Mouse (Mus musculus) heart, adult 18-20 months (tissue): ENCODE measurements around the gene Nfix. TPM values are rescaled to one million over a fixed set of nuclear protein-coding genes. Genes with fewer than 3 reads are reported as not detected.
A peak's percentile ranks its signal among the peaks of the same experiment; 100 is the strongest.
"Not testable (repeated sequence)": the region's sequence is repeated elsewhere in the genome, so short reads cannot be mapped to it uniquely, and the experiment has no call there.

Source experiments
- DNase-seq, 2 experiments: peaks; one replicate each; pipeline ENCODE4 v3.0.0; 2021 to 2022; ENCODE audit warnings: mixed read lengths in 1 of 2
- total RNA-seq, 2 experiments: library from RNA; stranded (reverse); gene quantifications; 2 replicates each; pipeline ENCODE4 v1.2.3; 2021

Nfix gene
- total RNA-seq, 2 experiments from 2014 or later: 250 to 260 TPM

DNA sequence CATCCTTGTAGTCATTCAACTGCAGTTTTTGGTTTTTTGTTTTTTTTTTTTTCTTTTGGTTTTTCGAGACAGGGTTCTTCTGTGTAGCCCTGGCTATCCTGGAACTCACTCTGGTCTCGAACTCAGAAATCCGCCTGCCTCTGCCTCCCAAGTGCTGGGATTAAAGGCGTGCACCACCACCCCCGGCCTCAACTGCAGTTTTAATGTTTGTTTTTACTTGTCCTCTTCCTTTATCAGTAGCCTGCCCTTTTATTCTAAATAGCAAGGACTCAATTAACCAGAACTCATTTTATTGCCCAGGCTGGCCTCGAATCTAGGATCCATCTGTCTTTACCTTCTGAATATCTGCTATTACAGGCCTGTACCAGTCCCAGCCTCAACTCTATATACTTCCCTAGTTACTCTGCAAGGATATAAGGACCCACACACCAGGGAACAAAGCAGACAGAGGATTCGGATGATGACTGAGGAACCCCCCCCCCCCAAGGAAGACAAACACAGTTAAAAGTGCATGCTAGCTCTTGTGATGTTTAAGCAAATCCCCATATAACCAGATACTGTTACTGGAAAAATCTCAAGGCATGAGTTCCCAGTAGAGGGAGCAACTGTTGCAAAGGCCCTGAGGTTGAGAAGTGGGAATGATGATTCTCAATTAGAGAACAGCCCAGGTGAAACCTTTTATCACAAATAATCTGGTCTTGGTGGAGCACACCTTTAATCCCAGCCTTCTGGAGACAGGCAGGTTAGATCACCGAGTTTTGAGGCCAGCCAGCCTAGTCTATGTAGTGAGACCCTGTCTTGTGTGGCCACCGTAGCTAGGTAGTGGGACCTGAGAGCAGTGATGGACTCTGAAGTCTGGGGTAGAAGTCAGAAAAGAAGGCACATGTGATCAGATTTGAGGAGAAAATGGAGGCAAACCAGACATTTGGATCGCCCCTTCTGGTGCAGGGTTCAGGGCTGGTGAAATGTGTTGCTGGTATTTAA, 32.9 kb upstream of the Nfix start:
- no peak for DNase-seq

DNA sequence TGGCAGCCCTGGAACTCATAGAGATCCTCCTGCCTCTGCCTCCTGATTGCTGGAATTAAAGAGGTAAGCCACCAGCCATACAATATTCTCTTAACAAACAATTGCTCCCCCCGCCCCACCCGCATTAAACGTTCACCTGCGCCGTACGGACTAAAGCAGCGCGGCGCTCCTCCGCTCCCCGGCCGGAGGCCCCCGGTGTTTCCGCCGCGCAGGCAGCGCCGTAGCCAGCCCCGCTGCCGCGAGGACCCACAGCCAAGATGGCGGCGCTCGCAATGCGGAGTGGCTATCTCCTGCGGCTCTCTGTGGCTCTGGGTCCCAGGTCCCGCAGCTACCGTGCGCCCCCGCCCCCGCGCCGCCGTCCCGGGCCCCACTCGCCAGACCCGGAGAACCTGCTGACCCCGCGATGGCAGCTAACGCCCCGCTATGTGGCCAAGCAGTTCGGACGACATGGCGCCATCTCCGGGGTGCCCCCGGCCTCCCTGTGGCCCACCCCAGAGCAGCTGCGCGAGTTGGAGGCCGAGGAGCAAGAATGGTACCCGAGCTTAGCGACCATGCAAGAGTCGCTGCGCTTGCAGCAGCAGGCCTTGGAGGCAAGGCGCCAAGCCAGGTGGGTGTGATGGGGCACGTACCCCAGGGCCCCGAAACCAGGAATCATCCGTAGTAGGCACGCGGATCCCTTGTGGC, 32.0 kb upstream of the Nfix start:
- peak; percentile 82 to 89 for DNase-seq

DNA sequence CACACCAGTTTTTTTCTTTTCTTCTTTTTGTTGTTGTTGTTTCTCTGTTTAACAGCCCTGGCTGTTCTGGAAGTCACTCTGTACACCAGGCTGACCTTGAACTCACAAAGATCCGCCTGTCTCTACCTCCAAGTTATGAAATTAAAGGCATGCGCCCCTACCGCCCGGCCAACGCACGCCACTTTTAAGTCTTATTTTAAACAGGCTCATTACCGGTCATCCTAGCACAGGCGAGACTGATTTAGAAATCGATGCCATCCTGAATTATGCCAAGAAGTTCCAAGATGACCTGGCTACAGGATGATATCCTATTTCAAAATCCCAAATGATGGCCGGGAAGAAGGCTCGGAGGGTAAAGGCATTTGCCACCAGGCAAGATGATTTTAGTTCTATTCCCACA, 31.3 kb upstream of the Nfix start, which contains the start of gene Gadd45gip1:
Gadd45gip1 (plus strand) TSS at position 33 of the 400 bp plus-strand sequence.
- DNase-seq: peak; percentile 56 to 64

DNA sequence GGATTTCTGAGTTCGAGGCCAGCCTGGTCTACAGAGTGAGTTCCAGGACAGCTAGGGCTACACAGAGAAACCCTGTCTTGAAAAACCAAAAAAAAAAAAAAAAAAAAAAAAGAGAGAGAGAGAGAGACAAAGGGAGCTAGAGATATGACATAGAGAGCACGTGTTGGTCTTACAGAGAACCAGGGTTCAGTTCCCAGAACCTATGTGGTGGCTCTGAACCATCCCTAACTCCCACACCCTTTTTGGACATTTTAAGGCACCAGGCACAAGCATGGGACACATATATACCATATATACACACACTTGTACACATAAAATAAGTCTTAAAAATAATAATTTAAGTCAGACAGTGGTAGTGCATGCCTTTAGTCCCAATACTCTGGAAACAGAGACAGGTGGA, 26.4 kb upstream of the Nfix start:
- not testable (repeated sequence) for DNase-seq

DNA sequence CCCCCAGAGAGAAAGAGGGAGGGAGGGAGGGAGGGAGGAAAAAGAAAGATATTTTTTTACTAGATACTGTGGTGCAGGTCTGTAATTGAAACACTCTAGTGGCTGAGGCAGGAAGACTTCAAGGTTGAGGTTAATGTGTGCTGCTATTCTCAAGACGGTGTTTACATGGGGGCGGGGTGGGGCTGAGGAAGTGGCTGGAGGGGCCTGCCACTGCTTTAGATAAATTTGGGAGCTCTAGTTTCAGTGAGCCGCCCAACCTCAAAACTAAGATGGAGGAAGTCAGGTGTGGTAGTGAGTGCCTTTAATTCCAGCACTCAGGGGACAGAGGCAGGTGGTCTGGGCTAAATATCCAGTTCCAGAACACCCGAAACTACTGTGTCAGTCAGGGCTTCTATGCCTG, 25.5 kb upstream of the Nfix start:
- no peak for DNase-seq

DNA sequence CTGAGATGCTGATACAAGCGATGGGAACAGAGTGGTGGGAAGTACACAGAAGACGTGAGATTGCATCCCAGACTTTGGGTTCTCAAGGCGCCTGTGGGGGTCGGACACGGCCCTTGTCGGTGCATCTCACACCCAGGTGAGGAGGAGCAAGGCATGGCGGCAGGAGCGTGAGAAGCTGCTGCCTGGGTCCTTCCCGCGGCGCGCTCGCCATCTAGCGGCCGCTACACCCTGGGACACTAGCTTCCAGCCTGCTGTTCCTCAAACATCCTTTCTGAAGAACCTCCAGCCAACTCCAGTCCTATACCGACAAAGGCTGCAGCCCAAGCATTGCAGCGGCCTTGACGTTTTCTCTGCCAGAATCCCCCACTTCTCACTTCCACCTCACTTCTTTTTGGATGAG, 23.5 kb upstream of the Nfix start:
- DNase-seq: peak; percentile 48 to 61

DNA sequence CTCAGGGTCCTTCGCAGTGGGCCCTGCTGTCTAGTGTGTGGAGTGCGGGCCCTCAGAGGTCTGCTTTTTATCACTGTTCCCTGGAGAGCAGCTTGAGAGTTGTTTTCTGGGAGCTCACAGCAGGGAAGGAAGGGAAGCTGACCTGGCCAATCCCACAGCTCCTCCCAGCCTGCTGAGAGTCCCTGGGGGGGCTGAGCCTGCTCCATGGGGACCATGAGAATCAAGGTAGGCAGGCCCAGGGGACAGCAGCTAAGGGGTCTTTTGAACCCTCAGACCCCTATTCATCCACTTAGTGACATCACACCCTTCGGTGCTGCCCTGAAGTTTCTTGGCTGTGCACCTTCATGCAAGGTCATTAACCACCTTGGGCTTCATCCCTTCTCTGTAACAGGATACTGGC, 22.6 kb upstream of the Nfix start, which contains the start of gene Dand5:
Dand5 (minus strand) TSS at position 101 of the 400 bp plus-strand sequence.
- DNase-seq: no peak

DNA sequence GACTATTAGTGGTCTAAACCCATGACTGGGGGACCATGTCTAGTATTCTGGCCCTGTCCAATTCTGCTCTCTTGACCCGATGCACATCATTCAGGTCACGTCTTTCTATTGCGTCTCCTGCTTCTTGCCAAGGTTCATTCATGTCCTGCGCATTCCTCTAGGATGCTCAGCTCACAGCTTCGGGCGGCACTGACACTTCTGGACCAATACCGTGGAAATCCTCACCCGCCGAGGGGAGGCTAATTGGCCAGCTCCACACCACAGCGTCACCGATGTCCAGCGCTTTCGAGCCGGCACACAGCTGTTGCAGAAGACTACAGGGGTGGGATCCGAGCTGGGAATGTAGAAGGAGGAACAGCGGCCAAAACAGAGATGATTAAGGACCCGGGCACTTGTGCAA, 16.0 kb upstream of the Nfix start:
- no peak for DNase-seq

DNA sequence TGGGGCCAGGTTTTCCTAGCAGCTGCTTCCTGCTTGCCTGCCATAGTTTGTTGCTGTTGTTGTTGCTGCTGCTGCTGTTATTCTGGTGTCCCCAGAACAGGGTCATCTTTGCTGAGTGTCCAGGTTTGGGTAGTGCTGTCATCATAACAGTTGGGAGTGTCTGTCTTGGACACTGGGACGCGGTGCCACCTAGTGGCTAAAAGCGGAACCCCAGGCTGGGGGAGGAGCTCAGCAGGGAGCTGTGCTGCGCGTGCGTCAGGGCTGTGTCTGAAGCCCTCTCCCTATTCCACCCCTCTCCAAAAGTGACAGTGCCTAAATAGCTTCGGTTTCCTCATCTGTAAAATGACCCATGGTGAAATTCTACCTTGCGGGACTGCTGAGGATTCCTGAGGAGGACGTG, 15.4 kb upstream of the Nfix start:
- DNase-seq: peak; percentile 95 to 100

DNA sequence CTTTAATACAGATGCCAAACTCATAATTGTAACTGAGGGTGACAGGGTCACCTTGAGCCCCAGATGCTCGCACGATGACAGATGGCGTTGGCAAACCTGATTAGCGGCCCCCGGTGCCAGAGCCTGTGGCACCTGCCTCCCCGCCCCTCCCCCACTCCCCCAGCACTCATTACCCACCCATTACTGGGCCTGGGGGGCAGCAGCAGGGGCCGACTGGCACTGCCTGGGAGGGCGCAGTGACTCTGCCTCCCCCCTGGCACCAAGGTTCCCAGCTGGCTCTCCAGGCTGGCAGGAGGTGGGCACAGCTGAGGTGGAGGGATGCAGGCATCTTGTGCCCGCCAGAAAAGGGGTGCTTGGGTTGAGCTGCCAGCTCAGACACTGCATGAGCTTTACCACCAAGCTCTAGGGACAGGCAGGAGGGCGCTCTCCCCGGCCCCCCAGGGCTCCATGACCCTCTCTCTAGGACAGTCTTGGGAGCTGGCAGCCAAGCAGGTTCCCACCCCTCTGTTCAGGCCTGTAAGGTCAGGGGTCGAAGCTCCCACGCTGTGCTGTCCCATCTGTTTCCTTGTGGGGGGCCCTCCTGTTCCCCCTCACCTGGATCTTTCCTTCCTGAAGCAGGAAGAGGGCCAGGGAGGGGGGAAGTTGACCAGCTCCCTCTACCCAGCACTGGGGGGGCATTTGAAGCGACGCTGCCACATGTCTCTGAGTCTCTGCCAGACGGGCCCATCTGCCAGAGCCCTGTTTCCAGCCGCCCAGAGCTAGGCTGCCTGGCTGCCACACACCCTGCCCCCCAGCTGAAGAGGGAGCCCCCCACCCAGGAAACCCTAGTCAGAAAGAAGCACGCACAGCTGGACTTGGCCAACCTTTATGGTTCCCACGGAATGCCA, 14.7 kb upstream of the Nfix start:
- peak; percentile 21 for DNase-seq

DNA sequence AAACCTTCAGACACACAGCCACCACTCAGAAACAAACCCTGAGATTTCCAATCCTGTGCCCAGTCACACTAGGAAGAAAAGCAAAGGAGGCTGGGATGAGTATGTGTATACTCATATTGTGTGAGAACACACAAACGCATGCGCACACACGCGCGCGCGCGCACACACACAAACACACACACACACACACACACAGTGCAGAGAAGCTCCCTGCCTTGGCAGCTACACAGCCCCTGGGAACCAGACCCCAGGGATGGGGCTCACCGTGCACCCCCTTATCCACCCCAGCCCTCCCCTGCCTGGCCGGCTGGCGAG, 14.1 kb upstream of the Nfix start:
- DNase-seq: peak in 1 of 2 experiments; percentile 21

DNA sequence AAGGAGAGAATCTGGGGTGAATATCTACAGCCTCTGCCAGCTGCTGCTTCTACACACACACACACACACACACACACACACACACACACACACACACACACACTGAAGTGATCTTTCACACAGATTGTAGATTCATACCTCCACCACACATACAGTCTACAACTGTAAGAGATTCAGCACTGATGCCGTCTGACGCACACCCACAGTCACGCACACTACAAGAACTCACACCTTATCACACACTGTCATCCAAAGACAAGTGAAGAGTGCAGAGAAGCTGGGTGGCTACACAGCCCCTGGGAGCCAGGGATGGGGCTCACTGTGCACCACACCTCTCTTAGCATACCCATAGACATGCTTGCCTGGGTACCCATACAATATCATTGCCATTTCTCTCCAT, 13.7 kb upstream of the Nfix start:
- DNase-seq: no peak

DNA sequence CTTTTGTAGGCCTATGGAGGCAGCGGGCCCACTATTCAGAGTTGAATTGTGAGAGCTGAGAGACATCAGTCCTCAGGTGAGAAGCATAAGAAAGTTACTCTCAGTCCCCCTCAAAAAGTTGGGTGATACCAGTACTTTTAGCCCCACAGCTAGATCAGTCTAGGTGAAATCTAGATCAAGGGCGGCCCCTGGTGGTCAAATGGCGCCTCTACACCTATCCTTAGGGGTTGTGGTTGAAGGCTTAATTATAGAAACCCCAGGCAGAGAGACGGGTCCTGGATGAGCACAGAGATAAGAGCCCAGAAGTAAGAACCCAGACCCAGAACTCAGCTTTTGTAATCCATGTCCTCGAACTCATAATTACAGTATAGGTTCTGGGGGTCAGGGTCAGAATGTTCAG, 12.9 kb upstream of the Nfix start:
- DNase-seq: peak; percentile 83 to 97

DNA sequence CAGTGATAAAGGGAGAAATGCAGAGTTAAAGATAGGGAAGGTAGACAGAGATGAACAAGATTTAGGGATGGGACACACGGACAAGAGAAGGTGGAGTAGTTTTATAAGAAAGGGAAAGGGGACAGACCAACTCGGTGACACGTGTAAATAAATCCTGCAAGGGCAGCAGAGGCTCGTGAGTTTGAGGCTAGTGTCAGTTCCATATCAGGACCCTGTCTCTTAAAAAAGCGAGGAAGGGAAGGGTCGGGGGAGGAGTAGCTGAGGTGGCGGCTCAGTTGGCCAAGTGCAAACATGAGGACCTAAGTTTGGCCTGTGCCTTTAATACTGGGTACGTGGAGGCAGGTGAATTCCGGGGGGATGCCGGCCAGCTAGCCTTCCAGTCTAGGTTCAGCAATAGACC, 11.2 kb upstream of the Nfix start:
- no peak for DNase-seq

DNA sequence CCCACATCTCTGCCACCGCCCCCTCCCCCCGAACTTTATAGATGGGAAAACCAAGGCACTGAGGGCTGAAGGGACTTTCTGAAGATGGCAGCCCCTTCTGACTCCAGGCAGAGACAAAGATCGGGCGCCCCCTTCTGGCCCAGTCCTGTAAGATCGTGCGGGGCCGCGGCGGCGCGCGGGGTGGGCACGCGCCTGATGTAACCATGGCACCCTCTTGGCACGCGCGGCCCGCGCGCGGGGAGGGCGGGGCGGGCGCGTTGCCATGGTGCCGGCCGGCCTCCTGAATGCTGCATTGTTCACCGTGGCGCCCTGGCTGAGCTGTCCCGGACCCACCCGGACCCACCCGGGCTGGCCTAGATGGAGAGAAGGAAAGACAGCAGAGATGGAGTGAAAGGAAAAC, 10.8 kb upstream of the Nfix start:
- DNase-seq: peak; percentile 91 to 96

DNA sequence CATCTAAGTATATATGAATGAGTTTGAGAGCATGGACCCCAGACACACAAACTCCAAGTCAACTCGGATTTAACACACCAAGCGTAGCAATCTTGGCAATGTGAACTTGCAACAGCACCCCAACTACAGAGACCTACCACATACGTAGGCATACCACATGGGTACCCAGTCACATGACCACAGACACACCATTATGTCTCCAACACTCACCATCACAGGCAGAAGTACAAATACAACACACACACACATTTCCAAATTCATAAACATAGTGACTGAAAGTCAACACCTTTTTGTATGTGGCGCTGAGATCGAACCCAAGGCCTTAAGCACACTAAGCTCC, 9.8 kb upstream of the Nfix start:
- DNase-seq: no peak

DNA sequence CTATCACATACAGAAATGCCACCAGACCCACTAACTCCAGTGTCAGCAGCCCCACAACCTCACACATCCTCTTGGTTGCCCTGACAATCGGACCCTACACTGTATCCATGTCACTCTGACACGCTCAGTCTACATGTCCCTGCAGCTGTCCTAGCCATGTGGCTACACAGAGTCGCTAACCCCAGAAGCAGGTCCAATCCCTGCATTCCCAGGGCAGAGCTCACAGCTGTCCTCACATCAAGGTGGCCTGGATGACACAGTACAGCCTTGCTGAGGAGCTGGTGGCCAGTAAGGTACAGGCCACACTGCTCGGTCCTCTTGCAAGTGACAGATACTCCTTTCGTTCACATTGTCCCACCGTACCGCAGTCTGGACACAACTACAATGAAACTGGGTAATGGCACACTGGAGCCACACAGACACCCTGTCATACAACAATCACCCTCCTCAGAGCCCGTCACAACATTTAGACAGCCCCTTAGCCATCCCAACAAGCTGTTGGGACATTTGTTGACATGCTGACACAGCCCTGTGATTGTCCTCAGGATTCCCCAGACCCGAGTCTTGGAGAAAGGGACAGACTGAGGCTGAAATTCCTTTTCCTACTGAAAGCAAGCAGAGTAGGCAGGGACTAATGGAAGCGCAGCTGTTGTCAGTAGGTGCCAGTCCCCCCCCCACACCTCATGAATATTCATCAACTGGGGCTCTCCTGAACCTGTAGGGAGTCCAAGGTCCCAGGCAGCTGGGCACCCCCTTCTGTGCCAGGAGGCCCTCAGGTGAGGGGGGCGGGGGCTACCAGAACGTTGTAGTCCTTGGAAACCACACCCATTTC, 9.2 kb upstream of the Nfix start:
- DNase-seq: no peak

DNA sequence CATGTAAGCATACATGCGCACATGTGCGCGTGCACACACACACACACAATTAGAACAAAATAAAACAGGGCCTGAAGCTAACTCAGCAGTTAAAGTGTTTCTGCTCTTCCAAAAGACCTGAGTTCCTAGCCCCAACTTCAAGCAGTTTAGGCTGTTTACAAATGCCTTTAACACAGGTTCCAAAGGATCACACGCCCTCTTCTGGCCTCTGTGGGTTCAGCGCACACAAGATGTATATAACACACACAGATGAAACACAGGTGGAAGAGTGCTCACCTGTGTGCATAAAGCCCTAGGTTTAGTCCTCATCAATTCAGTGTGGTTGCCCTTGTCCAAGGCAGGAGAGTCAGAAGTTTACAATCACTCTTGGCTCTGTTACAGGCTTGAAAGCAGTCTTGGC, 5.9 kb upstream of the Nfix start:
- DNase-seq: no peak

DNA sequence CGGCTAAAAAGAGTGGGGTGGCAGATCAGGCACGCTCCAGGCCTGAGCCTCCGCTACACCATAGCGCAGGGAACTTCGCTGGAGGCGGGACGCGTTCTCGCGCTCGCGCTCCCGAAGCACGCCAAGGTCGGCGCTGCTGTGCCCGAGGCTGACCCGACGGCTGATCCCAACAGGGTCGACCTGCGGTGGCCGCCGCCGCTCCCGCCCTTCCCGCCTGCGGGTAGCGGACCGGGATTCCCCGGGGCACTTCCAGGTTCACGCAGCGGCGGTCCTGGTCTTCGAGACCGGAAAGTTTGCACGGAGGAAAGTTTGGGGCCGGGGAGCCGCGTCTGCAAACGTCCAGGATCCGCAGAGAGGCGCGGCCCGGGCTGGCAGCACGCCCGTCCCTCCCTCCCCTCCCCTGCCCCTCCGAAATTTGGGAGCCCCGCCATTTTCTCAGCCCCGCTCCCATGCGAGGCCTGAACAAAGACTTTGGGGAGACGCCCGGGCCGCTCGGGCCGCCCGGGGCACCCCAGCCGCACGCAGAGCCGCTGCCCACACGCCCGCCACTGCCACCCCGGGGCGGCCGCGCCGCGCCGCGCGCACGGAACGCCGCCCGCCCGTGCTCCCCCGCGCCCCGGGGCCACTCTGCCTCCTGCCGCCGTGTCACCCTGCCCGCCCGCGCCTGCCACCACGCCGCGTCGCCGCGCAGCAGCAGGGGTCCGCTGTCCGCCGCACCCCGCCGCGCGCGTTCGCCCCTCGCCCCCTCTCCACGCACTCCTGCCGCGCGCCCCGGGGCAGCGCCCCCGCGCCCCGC, 810 bp downstream of the Nfix start:
- peak; percentile 73 to 80 for DNase-seq

DNA sequence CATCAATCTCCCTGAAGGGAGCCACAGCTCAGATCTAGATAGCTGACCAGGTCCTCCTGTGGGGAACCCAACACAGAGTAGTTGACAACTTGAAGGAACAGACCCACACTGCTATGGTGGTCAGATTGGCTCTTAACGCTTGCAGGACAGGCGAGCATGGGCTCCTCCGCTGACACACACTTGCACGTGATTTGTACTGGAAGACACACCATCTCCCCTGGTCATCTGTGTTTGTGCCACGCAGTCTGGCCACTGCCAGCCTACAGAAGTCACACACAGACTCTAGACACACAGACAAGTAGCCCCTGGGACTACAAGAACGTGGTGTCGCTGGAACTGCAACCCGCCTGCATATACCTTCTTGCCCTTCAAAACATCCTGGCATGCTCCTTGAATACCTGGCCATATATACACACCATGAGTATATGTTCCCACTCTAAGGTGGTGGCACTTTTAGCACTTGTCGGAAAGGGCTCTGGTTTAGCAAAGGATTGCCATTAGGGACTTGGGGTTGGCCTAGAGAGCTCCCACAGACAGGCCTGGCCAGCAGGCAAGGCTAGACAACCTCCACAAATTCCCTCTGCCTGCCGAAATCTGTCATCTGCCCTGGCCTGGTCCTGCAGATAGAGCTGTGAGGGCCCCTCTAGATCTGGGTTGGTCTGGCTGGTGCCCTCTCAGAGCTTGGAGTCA, 1.6 kb downstream of the Nfix start:
- peak in 1 of 2 experiments; percentile 64 for DNase-seq
